Mouse (Mus musculus) forebrain, embryonic 12.5 days (tissue): Measurements from ENCODE around the gene Nfix. TPM values are rescaled to one million over a fixed set of nuclear protein-coding genes. Genes with fewer than 3 reads are reported as not detected.

Experiments used
- ATAC-seq: fragments of 200-750 bp; cut with Nextera tagmentation; 2 replicates; pipeline ENCODE4 v1.8.0; 2017; ENCODE audit warnings: moderate TSS enrichment; ENCODE audit not compliant: low FRiP score
- H3K27ac ChIP-seq: fragments of 300-500 bp; sonication (generic); 2 replicates; pipeline ENCODE4 v1.5.1; 2016; ENCODE audit warnings: mild to moderate bottlenecking
- H3K27me3 ChIP-seq: fragments of 300-500 bp; sonication (generic); 2 replicates; pipeline ENCODE4 v1.6.1; 2016; ENCODE audit warnings: mild to moderate bottlenecking
- H3K36me3 ChIP-seq: fragments of 300-500 bp; sonication (generic); replicated peaks from 2 replicates; pipeline ENCODE4 v1.6.1; 2016; ENCODE audit warnings: mild to moderate bottlenecking
- H3K4me1 ChIP-seq: fragments of 300-500 bp; sonication (generic); 2 replicates; pipeline ENCODE4 v1.6.1; 2016
- H3K4me2 ChIP-seq: fragments of 300-500 bp; sonication (generic); 2 replicates; pipeline ENCODE4 v1.6.1; 2016; ENCODE audit warnings: mild to moderate bottlenecking, moderate library complexity
- H3K4me3 ChIP-seq: fragments of 300-500 bp; sonication (generic); replicated peaks from 2 replicates; pipeline ENCODE4 v1.5.1; 2016; ENCODE audit warnings: mild to moderate bottlenecking
- H3K9ac ChIP-seq: fragments of 300-500 bp; sonication (generic); 2 replicates; pipeline ENCODE4 v1.6.1; 2016; ENCODE audit warnings: mild to moderate bottlenecking
- H3K9me3 ChIP-seq: fragments of 300-500 bp; sonication (generic); 2 replicates; pipeline ENCODE4 v1.6.1; 2016
- WGBS: fragments of 180-500 bp; shearing (Covaris S2); methylation state at CpG from one replicate; pipeline ENCODE4 v1.1.7; 2016; 5-methylcytosine and 5-hydroxymethylcytosine counted together
- polyA plus RNA-seq: library from polyadenylated mRNA; unstranded; fragments of >200 nt; fragmentation: Nextera tagmentation; extraction: Ambion mirVana; gene quantifications from 2 replicates; pipeline ENCODE4 v1.2.1, GENCODE M21; 2016

Nfix gene
- polyA plus RNA-seq, 1 experiment from 2014 or later, result 31.9 TPM

DNA sequence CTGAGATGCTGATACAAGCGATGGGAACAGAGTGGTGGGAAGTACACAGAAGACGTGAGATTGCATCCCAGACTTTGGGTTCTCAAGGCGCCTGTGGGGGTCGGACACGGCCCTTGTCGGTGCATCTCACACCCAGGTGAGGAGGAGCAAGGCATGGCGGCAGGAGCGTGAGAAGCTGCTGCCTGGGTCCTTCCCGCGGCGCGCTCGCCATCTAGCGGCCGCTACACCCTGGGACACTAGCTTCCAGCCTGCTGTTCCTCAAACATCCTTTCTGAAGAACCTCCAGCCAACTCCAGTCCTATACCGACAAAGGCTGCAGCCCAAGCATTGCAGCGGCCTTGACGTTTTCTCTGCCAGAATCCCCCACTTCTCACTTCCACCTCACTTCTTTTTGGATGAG is 23.5 kb upstream of the Nfix start:
- H3K9ac ChIP-seq, result 0 out of 2 replicates have a peak overlapping the region, but pooled peaks have one; percentile 44
- peaks cover 7% of the 10 kb centered on the region for H3K4me1 ChIP-seq
- peak overlapping the region; percentile 26 for H3K4me3 ChIP-seq
- no peaks in the 10 kb centered on the region for H3K36me3 ChIP-seq
- H3K27ac ChIP-seq, result no peak overlapping the region
- peak overlapping the region; percentile 51 for H3K4me2 ChIP-seq
- WGBS, result 2% methylated on average over 18 of the region's 18 CpGs
- H3K9me3 ChIP-seq, result no peaks in the 10 kb centered on the region
- ATAC-seq, result peak; percentile 85
- H3K27me3 ChIP-seq, result peaks cover 8% of the 10 kb centered on the region

DNA sequence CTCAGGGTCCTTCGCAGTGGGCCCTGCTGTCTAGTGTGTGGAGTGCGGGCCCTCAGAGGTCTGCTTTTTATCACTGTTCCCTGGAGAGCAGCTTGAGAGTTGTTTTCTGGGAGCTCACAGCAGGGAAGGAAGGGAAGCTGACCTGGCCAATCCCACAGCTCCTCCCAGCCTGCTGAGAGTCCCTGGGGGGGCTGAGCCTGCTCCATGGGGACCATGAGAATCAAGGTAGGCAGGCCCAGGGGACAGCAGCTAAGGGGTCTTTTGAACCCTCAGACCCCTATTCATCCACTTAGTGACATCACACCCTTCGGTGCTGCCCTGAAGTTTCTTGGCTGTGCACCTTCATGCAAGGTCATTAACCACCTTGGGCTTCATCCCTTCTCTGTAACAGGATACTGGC is 22.6 kb upstream of the Nfix start, which contains the start of gene Dand5:
Dand5 (minus strand) TSS at position 101 of the 400 bp plus-strand sequence.
- no peak for ATAC-seq
- H3K9me3 ChIP-seq, result no peaks in the 10 kb centered on the region
- 0 out of 2 replicates have a peak within 1 kb of the TSS, but pooled peaks have one; percentile 44 for H3K9ac ChIP-seq
- 37% methylated on average over 3 of the region's 3 CpGs for WGBS
- peak within 1 kb of the TSS; percentile 26 for H3K4me3 ChIP-seq
- no peak within 1 kb of the TSS for H3K27ac ChIP-seq
- peak within 1 kb of the TSS; percentile 51 for H3K4me2 ChIP-seq
- H3K36me3 ChIP-seq, result no peaks in the 10 kb centered on the region
- peaks cover 12% of the 10 kb centered on the region for H3K27me3 ChIP-seq
- peaks cover 7% of the 10 kb centered on the region for H3K4me1 ChIP-seq

DNA sequence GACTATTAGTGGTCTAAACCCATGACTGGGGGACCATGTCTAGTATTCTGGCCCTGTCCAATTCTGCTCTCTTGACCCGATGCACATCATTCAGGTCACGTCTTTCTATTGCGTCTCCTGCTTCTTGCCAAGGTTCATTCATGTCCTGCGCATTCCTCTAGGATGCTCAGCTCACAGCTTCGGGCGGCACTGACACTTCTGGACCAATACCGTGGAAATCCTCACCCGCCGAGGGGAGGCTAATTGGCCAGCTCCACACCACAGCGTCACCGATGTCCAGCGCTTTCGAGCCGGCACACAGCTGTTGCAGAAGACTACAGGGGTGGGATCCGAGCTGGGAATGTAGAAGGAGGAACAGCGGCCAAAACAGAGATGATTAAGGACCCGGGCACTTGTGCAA is 16.0 kb upstream of the Nfix start:
- H3K27me3 ChIP-seq, result peaks cover 42% of the 10 kb centered on the region
- H3K27ac ChIP-seq, result no peak overlapping the region
- no peak for ATAC-seq
- H3K4me3 ChIP-seq, result no peak overlapping the region
- WGBS, result 77% methylated on average over 17 of the region's 17 CpGs
- H3K36me3 ChIP-seq, result no peaks in the 10 kb centered on the region
- H3K4me1 ChIP-seq, result peaks cover 33% of the 10 kb centered on the region
- no peak overlapping the region for H3K4me2 ChIP-seq
- no peak overlapping the region for H3K9ac ChIP-seq
- no peaks in the 10 kb centered on the region for H3K9me3 ChIP-seq

DNA sequence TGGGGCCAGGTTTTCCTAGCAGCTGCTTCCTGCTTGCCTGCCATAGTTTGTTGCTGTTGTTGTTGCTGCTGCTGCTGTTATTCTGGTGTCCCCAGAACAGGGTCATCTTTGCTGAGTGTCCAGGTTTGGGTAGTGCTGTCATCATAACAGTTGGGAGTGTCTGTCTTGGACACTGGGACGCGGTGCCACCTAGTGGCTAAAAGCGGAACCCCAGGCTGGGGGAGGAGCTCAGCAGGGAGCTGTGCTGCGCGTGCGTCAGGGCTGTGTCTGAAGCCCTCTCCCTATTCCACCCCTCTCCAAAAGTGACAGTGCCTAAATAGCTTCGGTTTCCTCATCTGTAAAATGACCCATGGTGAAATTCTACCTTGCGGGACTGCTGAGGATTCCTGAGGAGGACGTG is 15.4 kb upstream of the Nfix start:
- peaks cover 38% of the 10 kb centered on the region for H3K4me1 ChIP-seq
- H3K36me3 ChIP-seq, result no peaks in the 10 kb centered on the region
- H3K4me3 ChIP-seq, result no peak overlapping the region
- H3K9me3 ChIP-seq, result no peaks in the 10 kb centered on the region
- 9% methylated on average over 9 of the region's 9 CpGs for WGBS
- peaks cover 42% of the 10 kb centered on the region for H3K27me3 ChIP-seq
- ATAC-seq, result peak; percentile 40
- peak overlapping the region; percentile 81 for H3K27ac ChIP-seq
- no peak overlapping the region for H3K9ac ChIP-seq
- peak overlapping the region; percentile 4; the same call in 1 of the 2 replicates for H3K4me2 ChIP-seq

DNA sequence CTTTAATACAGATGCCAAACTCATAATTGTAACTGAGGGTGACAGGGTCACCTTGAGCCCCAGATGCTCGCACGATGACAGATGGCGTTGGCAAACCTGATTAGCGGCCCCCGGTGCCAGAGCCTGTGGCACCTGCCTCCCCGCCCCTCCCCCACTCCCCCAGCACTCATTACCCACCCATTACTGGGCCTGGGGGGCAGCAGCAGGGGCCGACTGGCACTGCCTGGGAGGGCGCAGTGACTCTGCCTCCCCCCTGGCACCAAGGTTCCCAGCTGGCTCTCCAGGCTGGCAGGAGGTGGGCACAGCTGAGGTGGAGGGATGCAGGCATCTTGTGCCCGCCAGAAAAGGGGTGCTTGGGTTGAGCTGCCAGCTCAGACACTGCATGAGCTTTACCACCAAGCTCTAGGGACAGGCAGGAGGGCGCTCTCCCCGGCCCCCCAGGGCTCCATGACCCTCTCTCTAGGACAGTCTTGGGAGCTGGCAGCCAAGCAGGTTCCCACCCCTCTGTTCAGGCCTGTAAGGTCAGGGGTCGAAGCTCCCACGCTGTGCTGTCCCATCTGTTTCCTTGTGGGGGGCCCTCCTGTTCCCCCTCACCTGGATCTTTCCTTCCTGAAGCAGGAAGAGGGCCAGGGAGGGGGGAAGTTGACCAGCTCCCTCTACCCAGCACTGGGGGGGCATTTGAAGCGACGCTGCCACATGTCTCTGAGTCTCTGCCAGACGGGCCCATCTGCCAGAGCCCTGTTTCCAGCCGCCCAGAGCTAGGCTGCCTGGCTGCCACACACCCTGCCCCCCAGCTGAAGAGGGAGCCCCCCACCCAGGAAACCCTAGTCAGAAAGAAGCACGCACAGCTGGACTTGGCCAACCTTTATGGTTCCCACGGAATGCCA is 14.7 kb upstream of the Nfix start:
- Histone ChIP-seq H3K4me3 (no peak overlapping the region), H3K27me3 (peaks cover 43% of the 10 kb centered on the region), H3K9me3 (no peaks in the 10 kb centered on the region), H3K27ac (peak overlapping the region; percentile 81), H3K36me3 (no peaks in the 10 kb centered on the region), H3K4me1 (peaks cover 41% of the 10 kb centered on the region), H3K9ac (0 out of 2 replicates have a peak overlapping the region, but pooled peaks have one; percentile 12), H3K4me2 (peak overlapping the region; percentile 13)
- ATAC-seq, result peak; percentile 13; the same call in 1 of the 2 replicates
- 38% methylated on average over 19 of the region's 19 CpGs for WGBS

DNA sequence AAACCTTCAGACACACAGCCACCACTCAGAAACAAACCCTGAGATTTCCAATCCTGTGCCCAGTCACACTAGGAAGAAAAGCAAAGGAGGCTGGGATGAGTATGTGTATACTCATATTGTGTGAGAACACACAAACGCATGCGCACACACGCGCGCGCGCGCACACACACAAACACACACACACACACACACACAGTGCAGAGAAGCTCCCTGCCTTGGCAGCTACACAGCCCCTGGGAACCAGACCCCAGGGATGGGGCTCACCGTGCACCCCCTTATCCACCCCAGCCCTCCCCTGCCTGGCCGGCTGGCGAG is 14.1 kb upstream of the Nfix start:
- ATAC-seq, result peak; percentile 47; the same call in 1 of the 2 replicates
- 79% methylated on average over 11 of the region's 11 CpGs for WGBS
- H3K4me2 ChIP-seq, result peak overlapping the region; percentile 13; the same call in 1 of the 2 replicates
- peak overlapping the region; percentile 12; the same call in 1 of the 2 replicates for H3K9ac ChIP-seq
- peak overlapping the region; percentile 81 for H3K27ac ChIP-seq
- no peaks in the 10 kb centered on the region for H3K36me3 ChIP-seq
- no peaks in the 10 kb centered on the region for H3K9me3 ChIP-seq
- H3K4me1 ChIP-seq, result peaks cover 46% of the 10 kb centered on the region
- peaks cover 49% of the 10 kb centered on the region for H3K27me3 ChIP-seq
- no peak overlapping the region for H3K4me3 ChIP-seq

DNA sequence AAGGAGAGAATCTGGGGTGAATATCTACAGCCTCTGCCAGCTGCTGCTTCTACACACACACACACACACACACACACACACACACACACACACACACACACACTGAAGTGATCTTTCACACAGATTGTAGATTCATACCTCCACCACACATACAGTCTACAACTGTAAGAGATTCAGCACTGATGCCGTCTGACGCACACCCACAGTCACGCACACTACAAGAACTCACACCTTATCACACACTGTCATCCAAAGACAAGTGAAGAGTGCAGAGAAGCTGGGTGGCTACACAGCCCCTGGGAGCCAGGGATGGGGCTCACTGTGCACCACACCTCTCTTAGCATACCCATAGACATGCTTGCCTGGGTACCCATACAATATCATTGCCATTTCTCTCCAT is 13.7 kb upstream of the Nfix start:
- 87% methylated on average over 3 of the region's 3 CpGs for WGBS
- Histone ChIP-seq H3K27me3 (peaks cover 52% of the 10 kb centered on the region), H3K36me3 (no peaks in the 10 kb centered on the region), H3K4me3 (no peak overlapping the region), H3K27ac (peak overlapping the region; percentile 81), H3K9me3 (no peaks in the 10 kb centered on the region), H3K9ac (peak overlapping the region; percentile 5; the same call in 1 of the 2 replicates), H3K4me2 (no peak overlapping the region), H3K4me1 (peaks cover 50% of the 10 kb centered on the region)
- no peak for ATAC-seq

DNA sequence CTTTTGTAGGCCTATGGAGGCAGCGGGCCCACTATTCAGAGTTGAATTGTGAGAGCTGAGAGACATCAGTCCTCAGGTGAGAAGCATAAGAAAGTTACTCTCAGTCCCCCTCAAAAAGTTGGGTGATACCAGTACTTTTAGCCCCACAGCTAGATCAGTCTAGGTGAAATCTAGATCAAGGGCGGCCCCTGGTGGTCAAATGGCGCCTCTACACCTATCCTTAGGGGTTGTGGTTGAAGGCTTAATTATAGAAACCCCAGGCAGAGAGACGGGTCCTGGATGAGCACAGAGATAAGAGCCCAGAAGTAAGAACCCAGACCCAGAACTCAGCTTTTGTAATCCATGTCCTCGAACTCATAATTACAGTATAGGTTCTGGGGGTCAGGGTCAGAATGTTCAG is 12.9 kb upstream of the Nfix start:
- H3K27ac ChIP-seq, result no peak overlapping the region
- ATAC-seq, result 0 out of 2 replicates have a peak, but pooled peaks have one; percentile 22
- no peak overlapping the region for H3K4me2 ChIP-seq
- no peaks in the 10 kb centered on the region for H3K9me3 ChIP-seq
- H3K4me1 ChIP-seq, result peaks cover 50% of the 10 kb centered on the region
- under 1% methylated on average over 5 of the region's 5 CpGs for WGBS
- H3K27me3 ChIP-seq, result peaks cover 56% of the 10 kb centered on the region
- no peak overlapping the region for H3K4me3 ChIP-seq
- no peaks in the 10 kb centered on the region for H3K36me3 ChIP-seq
- H3K9ac ChIP-seq, result no peak overlapping the region

DNA sequence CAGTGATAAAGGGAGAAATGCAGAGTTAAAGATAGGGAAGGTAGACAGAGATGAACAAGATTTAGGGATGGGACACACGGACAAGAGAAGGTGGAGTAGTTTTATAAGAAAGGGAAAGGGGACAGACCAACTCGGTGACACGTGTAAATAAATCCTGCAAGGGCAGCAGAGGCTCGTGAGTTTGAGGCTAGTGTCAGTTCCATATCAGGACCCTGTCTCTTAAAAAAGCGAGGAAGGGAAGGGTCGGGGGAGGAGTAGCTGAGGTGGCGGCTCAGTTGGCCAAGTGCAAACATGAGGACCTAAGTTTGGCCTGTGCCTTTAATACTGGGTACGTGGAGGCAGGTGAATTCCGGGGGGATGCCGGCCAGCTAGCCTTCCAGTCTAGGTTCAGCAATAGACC is 11.2 kb upstream of the Nfix start:
- Histone ChIP-seq H3K4me3 (peak overlapping the region; percentile 25; the same call in 1 of the 2 replicates), H3K27me3 (peaks cover 66% of the 10 kb centered on the region), H3K4me2 (peak overlapping the region; percentile 54), H3K27ac (peak overlapping the region; percentile 64), H3K9me3 (no peaks in the 10 kb centered on the region), H3K9ac (0 out of 2 replicates have a peak overlapping the region, but pooled peaks have one; percentile 25), H3K36me3 (no peaks in the 10 kb centered on the region), H3K4me1 (peaks cover 50% of the 10 kb centered on the region)
- no peak for ATAC-seq
- 14% methylated on average over 10 of the region's 10 CpGs for WGBS

DNA sequence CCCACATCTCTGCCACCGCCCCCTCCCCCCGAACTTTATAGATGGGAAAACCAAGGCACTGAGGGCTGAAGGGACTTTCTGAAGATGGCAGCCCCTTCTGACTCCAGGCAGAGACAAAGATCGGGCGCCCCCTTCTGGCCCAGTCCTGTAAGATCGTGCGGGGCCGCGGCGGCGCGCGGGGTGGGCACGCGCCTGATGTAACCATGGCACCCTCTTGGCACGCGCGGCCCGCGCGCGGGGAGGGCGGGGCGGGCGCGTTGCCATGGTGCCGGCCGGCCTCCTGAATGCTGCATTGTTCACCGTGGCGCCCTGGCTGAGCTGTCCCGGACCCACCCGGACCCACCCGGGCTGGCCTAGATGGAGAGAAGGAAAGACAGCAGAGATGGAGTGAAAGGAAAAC is 10.8 kb upstream of the Nfix start:
- H3K27me3 ChIP-seq, result peaks cover 69% of the 10 kb centered on the region
- peaks cover 50% of the 10 kb centered on the region for H3K4me1 ChIP-seq
- WGBS, result under 1% methylated on average over 32 of the region's 32 CpGs
- peak overlapping the region; percentile 64 for H3K27ac ChIP-seq
- peak overlapping the region; percentile 25; the same call in 1 of the 2 replicates for H3K4me3 ChIP-seq
- H3K4me2 ChIP-seq, result peak overlapping the region; percentile 54
- no peaks in the 10 kb centered on the region for H3K36me3 ChIP-seq
- ATAC-seq, result peak; percentile 86
- H3K9me3 ChIP-seq, result no peaks in the 10 kb centered on the region
- 0 out of 2 replicates have a peak overlapping the region, but pooled peaks have one; percentile 25 for H3K9ac ChIP-seq

DNA sequence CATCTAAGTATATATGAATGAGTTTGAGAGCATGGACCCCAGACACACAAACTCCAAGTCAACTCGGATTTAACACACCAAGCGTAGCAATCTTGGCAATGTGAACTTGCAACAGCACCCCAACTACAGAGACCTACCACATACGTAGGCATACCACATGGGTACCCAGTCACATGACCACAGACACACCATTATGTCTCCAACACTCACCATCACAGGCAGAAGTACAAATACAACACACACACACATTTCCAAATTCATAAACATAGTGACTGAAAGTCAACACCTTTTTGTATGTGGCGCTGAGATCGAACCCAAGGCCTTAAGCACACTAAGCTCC is 9.8 kb upstream of the Nfix start:
- H3K4me2 ChIP-seq, result no peak overlapping the region
- H3K9me3 ChIP-seq, result no peaks in the 10 kb centered on the region
- H3K4me1 ChIP-seq, result peaks cover 44% of the 10 kb centered on the region
- H3K27ac ChIP-seq, result 0 out of 2 replicates have a peak overlapping the region, but pooled peaks have one; percentile 46
- WGBS, result 67% methylated on average over 5 of the region's 5 CpGs
- no peaks in the 10 kb centered on the region for H3K36me3 ChIP-seq
- H3K27me3 ChIP-seq, result peaks cover 71% of the 10 kb centered on the region
- no peak for ATAC-seq
- no peak overlapping the region for H3K4me3 ChIP-seq
- H3K9ac ChIP-seq, result no peak overlapping the region

DNA sequence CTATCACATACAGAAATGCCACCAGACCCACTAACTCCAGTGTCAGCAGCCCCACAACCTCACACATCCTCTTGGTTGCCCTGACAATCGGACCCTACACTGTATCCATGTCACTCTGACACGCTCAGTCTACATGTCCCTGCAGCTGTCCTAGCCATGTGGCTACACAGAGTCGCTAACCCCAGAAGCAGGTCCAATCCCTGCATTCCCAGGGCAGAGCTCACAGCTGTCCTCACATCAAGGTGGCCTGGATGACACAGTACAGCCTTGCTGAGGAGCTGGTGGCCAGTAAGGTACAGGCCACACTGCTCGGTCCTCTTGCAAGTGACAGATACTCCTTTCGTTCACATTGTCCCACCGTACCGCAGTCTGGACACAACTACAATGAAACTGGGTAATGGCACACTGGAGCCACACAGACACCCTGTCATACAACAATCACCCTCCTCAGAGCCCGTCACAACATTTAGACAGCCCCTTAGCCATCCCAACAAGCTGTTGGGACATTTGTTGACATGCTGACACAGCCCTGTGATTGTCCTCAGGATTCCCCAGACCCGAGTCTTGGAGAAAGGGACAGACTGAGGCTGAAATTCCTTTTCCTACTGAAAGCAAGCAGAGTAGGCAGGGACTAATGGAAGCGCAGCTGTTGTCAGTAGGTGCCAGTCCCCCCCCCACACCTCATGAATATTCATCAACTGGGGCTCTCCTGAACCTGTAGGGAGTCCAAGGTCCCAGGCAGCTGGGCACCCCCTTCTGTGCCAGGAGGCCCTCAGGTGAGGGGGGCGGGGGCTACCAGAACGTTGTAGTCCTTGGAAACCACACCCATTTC is 9.2 kb upstream of the Nfix start:
- Histone ChIP-seq H3K9ac (no peak overlapping the region), H3K4me2 (no peak overlapping the region), H3K27me3 (peaks cover 71% of the 10 kb centered on the region), H3K9me3 (no peaks in the 10 kb centered on the region), H3K27ac (peak overlapping the region; percentile 46; the same call in 1 of the 2 replicates), H3K4me3 (no peak overlapping the region), H3K4me1 (peaks cover 38% of the 10 kb centered on the region), H3K36me3 (no peaks in the 10 kb centered on the region)
- 42% methylated on average over 12 of the region's 12 CpGs for WGBS
- ATAC-seq, result no peak; the same call in 1 of the 2 replicates
